Mouse (Mus musculus) urinary bladder, adult 2 months (tissue): ENCODE data around the gene Tnc. TPM values are rescaled to one million over a fixed set of nuclear protein-coding genes. Genes with fewer than 3 reads are reported as not detected.

ENCODE experiments used
- DNase-seq: peaks from one replicate; pipeline ENCODE4 v3.0.0; 2022; ENCODE audit warnings: low spot score
- polyA plus RNA-seq: library from polyadenylated mRNA; depleted of rRNA; stranded (reverse); fragments of >200 nt; gene quantifications from 2 replicates; pipeline ENCODE4 v1.2.3, GENCODE M21; 2012

The Tnc gene
- polyA plus RNA-seq, 1 experiment, result 81.8 TPM

- no peak for DNase-seq
These were observed 21.2 kb downstream of the Tnc start for GRCm38 (mm10) chr4:64025591-64025990.

GRCm38 (mm10) chr4:64024041-64024779, 22.6 kb downstream of the Tnc start:
- DNase-seq, result no peak

- no peak for DNase-seq
These were observed 25.8 kb downstream of the Tnc start for GRCm38 (mm10) chr4:64020930-64021589.

- no peak for DNase-seq
These were observed 26.7 kb downstream of the Tnc start for GRCm38 (mm10) chr4:64020151-64020550.

GRCm38 (mm10) chr4:64011308-64011707, 35.5 kb downstream of the Tnc start:
- no peak for DNase-seq

GRCm38 (mm10) chr4:64009936-64010335, 36.9 kb downstream of the Tnc start:
- no peak for DNase-seq

- no peak for DNase-seq
These were observed 41.6 kb downstream of the Tnc start for GRCm38 (mm10) chr4:64005198-64005597.

- DNase-seq, result no peak
These were observed 43.1 kb downstream of the Tnc start for GRCm38 (mm10) chr4:64003677-64004076.

- DNase-seq, result no peak
These were observed 44.6 kb downstream of the Tnc start for GRCm38 (mm10) chr4:64002168-64002567.

- DNase-seq, result no peak
These were observed 46.0 kb downstream of the Tnc start for GRCm38 (mm10) chr4:64000788-64001187.

GRCm38 (mm10) chr4:64000293-64000692, 46.5 kb downstream of the Tnc start:
- no peak for DNase-seq

GRCm38 (mm10) chr4:63993462-63994113, 53.2 kb downstream of the Tnc start:
- no peak for DNase-seq

- DNase-seq, result no peak
These were observed 56.6 kb downstream of the Tnc start for GRCm38 (mm10) chr4:63990216-63990615.

- DNase-seq, result no peak
These were observed 58.7 kb downstream of the Tnc start for GRCm38 (mm10) chr4:63988090-63988489.

- no peak for DNase-seq
These were observed 60.2 kb downstream of the Tnc start for GRCm38 (mm10) chr4:63986576-63986975.

- no peak for DNase-seq
These were observed 63.7 kb downstream of the Tnc start for GRCm38 (mm10) chr4:63983098-63983445.

- DNase-seq, result no peak
These were observed 64.3 kb downstream of the Tnc start for GRCm38 (mm10) chr4:63982425-63983097.

GRCm38 (mm10) chr4:63980211-63980794, 66.5 kb downstream of the Tnc start:
- no peak for DNase-seq

GRCm38 (mm10) chr4:63979635-63980034, 67.2 kb downstream of the Tnc start:
- no peak for DNase-seq

- no peak for DNase-seq
These were observed 74.3 kb downstream of the Tnc start for GRCm38 (mm10) chr4:63972536-63972935.

GRCm38 (mm10) chr4:63971762-63972161, 75.1 kb downstream of the Tnc start:
- DNase-seq, result no peak

- DNase-seq, result no peak
These were observed 75.9 kb downstream of the Tnc start for GRCm38 (mm10) chr4:63970925-63971324.
